Mouse (Mus musculus): ENCODE data around the gene Trp73. TPM values are rescaled to one million over a fixed set of nuclear protein-coding genes. Genes with fewer than 3 reads are reported as not detected.

Trp73 gene
- total RNA-seq (2021), result under 1 TPM; 0.48 to 0.95 TPM
- long read RNA-seq, experiment 1, result 0 reads
- long read RNA-seq, experiment 2, result 0 reads

DNA sequence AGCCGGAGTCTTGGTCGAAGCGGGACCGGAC is at the start of gene Trp73:
Trp73 (minus strand) TSS at position 27 of the 31 bp plus-strand sequence.
- intact Hi-C loops (cut with DNase I), result no loop called here
- DNase-seq (ENCODE audit: low spot score in 2 of 2), result no peak

DNA sequence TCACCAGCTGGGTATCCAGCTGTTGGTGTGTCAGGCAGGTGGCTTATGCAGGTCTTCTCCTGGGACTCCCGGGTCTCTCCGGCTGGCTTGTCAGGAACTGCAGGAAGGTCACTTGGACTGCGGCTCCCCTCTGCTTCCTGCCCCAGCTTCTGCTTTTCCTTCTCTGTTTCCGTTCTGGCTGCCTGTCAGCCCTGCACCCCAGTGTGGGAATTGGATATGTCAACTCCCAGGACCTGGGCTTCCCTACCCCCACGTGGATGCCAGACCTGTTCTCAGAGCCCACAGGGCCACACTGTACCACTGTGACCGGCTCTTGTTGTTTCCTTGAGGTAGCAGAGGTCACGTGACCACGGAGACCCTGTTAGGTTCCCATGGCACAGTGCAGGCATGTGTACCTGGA is 48.9 kb upstream of the Trp73 start:
- DNase-seq (ENCODE audit: low spot score in 2 of 2), result no peak
- intact Hi-C loops (cut with DNase I), result no loop called here

DNA sequence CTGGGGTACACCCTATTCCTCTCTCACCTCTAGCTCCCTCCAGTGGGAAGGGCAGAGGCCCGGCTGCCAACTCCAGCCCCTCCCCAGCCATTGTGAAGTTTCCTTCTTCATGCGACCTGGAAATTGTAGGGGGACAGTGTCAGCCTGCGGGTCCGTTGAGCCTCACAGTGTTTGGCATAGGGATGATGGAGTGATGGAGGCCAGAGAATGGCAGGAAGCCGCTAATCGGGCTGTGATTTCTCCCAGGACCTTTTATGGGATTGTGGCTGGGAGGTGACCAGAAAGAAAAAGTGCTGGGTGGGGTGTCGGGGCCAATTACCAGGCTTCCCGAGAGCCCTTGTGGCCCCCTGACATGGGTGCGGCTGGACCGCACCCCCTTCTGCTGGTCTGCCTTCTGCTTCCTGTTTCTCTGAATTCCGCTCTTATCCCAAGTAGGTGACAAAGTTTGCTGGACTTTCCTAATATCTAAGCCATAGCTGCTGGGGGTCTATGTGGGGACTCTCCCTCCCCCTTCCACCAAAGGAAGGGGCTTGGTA is 46.1 kb upstream of the Trp73 start:
- intact Hi-C loops (cut with DNase I), result no loop called here
- no peak for DNase-seq (ENCODE audit: low spot score in 2 of 2)

DNA sequence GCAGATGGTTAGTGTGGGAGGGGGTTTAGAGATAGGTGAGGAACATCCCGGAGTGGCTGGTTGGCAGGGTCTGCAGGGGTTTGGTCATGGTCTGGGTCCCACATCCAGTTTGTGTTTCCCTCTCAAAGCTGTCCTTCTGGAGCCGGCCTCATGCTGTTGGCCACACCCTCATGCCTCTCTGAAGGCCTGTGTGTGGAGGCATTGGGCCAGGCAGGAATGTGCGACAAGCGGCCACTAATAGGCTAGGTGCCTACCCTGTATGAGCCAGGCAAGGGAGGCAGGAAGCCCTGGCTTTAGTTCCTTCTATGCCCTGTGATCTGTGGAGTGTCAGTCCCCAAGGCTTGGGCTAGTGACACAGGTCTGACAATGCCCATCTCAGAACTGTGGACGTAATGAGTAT is 45.0 kb upstream of the Trp73 start:
- intact Hi-C loops (cut with DNase I), result no loop called here
- no peak for DNase-seq (ENCODE audit: low spot score in 2 of 2)

DNA sequence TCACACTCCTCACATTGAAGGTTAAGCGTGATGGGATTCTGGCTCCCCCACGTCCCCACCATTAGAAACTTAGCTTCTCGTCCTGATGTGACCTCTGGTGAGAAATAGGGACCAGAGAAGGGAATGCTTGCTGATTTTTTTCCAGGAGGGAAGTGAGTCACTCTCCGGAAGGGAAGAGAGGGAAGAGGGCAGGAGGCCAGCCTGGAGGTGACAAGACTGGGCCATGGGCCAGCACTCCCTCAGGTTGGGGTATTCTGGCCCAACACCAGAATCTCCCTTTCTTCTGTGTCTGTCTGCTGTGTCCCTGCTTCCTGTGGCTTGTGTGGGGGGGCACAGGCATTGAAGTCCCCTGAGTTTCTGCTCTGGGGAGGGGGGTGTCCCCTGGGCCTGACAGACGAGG is 43.6 kb upstream of the Trp73 start:
- no peak for DNase-seq (ENCODE audit: low spot score in 2 of 2)
- intact Hi-C loops (cut with DNase I), result no loop called here

DNA sequence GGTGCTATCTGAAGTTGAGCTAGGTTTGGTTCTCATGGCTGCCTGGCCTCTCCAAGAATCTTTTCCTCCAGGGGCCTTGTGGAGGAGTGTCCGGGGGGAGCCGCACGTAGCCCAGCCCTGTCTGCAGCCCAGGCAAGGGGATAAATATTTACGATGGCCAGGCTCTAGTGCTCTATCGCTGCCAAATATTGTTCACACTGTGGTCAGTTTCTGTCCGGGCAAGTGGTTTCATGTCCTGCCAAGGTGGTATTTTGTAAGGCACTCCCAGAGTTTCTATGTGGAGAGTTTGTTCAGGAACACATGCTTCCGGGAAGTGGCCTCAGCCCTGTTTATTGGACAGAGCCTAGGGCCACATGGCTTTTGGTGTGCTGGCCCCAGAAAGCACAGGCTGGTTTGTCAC is 41.0 kb upstream of the Trp73 start:
- intact Hi-C loops (cut with DNase I), result no loop called here
- DNase-seq (ENCODE audit: low spot score in 2 of 2), result no peak

DNA sequence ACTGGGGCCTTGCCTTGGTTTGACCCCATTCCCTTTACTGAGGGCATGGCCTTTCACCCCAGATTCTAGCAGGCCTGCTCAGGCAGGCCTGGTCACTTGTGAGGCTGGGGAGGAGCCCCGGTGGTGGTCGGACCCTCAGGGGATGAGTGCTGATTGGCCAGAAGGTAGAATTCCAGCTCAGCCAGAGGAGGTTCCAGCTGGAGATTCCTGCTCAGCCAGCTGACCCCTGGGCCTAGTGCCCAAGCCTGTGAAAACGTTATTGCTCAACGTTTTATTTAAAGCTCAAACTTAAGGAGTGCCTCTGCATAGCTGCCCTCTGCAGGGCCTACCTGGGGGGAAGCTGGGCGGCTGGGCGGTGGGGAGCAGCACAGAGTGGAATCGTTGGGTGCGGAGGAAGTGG is 37.2 kb upstream of the Trp73 start:
- DNase-seq (ENCODE audit: low spot score in 2 of 2), result no peak
- intact Hi-C loops (cut with DNase I), result no loop called here

DNA sequence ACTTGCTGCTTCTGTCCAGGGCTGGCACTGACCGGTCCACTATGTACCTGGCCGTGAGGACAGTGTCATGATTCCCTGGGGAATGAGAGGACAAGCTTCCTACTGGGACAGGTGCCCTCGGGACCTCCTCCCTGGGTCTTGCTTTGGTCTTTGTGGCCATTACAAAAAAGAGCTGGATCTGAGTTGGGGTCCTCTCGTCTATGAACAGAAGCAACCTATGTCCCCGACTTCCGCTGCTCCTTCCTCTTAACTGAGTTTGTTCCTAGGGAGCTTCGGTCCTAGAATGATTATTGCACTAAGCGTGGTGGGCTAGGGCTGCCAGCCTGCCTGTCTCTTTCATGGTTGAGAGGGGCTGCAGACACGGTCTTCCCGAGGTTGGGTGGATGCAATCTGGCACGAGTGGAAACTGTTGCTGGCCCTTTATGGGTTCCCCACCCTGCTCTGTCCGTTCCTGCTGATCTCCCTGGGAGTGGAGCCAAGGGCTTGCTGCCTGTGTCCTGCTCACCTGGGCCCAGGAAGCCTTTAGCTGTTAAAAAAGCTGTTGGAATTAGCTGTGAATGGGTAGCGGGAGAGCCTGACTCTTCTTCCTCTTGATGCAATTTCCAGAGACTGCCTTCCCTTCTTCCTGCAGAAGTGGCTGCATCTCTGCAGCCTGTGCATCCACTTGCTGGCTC is 32.1 kb upstream of the Trp73 start:
- intact Hi-C loops (cut with DNase I), result no loop called here
- DNase-seq (ENCODE audit: low spot score in 2 of 2), result no peak

DNA sequence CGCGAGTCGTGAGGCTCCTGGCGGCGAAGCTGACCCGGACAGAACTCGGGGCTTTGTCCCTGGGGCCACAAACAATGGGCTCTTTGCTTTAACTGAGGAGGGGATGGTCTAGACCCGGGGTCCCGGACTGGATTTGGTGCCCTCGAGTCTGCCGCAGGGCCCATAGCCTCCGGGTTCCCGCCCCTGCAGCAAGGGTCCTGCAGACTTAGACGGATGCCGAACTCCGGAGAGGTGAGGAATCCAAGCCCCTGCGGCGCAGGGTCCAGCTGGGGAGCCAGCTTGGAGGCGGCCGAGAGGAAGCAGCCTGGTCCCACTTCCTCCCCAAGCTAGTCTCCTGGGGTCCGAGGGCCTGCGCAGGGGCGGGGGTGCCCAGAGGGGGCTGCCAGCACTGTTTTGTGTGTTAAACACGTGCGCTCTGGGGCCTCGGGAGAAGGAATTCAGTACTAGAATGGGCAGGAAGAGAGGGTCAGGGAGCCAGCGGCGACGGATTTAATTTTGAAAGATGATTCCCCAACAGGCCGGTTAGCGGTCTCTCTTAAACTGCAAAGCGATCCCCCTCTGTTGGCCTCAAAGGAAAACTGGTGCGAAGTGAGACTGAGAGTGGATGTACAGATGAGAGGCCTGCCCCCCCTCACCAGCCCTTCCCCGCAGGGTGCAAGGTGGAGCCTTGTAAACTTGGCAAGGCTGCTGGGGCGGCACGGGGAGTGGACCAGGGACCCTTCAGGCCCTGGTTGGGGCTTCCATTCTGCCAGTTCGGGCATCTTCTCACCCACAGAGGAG is 31.3 kb upstream of the Trp73 start:
- intact Hi-C loops (cut with DNase I), result no loop called here
- DNase-seq (ENCODE audit: low spot score in 2 of 2), result no peak

DNA sequence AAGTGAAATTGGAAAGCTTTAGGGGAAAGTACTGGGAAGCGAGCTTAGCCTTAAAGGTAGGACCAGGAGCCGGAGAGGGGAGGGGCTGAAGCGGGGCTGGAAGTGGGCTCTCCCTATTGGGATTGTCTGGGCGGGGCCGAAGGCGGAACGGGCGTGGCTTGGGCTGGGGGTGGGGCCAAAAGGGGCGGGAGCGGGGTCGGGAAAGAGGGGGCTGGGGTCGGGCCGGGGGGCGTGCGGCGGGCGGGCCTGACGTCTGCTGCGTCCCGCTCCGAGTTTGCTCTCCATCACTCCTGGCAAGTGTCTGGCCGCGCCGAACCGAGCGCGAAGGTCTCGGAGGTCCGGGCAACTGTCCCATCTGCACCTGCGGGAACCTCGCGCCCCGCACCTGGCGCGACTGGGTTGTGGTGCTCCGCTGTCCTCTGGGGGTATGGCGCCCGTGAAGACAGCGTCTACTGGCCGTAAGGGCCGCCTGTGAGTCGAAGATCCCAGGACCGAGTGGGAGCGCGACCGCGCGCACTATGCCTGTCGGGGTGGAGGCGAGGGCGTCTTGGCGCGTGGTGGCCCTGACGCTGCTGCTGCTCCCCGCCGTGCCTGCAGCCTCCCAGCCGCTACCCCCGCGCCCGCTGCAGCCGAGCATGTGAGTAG is 30.6 kb upstream of the Trp73 start, which contains the start of gene Megf6:
Megf6 (plus strand) TSS at position 225 of the 645 bp plus-strand sequence.
- intact Hi-C loops (cut with DNase I), result no loop called here
- no peak for DNase-seq (ENCODE audit: low spot score in 2 of 2)

DNA sequence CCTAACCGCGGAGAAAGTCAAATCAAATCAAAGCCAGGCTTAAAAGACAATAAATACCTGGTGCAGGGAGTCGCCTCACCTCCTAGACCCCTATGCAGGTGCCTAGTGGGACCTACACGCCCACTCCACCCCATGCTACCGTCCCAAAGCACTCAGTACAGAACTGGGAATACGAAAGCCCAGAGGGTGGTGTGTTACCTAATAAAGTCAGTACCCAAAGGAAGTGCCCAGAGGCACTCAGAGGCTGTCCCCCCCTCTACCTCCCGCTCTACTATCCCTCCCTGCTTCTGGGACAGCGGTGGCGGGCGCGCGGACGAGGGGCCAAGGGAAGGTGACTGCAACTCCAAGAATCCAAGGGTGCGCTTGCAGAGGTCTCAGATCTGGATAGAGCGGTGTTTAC is 30.0 kb upstream of the Trp73 start:
- intact Hi-C loops (cut with DNase I), result no loop called here
- DNase-seq (ENCODE audit: low spot score in 2 of 2), result no peak

DNA sequence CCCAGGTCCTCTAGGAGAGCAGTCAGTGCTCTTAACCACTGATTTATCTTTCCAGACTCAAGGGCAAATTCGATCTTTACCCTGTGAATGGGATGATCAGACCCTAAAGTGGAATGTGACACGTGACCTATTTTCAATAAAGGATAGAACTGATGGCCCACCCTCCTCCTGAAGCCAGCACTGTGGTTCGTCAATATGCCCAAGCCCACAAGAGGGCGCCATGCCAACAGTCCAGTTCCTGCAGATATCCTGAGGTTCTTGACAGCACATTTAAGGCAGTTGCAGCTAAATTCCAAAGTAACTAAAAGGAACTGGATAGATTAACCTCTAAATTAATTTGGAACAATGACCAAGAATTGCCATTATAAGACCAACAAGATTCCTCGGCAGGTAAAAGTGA is 27.0 kb upstream of the Trp73 start:
- intact Hi-C loops (cut with DNase I), result loop anchor here (2.0 to 10.0 kb wide), 3 partner anchors 40 to 658 kb away; no protein-coding TSS in a partner anchor
- peak in 1 of 2 experiments; percentile 60 for DNase-seq (ENCODE audit: low spot score in 2 of 2)

DNA sequence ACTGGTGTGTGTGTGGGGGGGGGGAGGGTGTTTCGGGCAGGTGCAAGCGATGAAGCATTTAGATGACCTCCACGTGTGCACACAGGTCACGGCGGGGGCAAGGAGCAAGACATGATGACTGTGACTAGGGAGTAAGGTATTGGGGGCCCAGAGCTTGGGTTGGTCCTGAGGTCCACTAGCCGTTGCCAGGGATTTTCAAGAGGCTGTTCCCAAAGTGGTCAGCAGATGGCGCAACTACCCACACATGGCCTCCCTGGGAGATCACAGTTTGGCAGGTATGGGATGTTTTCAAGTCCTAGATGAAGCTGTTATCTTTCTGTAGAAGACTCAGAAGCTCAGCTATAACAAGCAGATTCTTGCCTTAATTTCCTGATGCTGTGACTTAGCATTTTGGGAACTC is 23.3 kb upstream of the Trp73 start:
- peak; percentile 67 to 79 for DNase-seq (ENCODE audit: low spot score in 2 of 2)
- intact Hi-C loops (cut with DNase I), result loop anchor here (5.0 to 10.0 kb wide), 3 partner anchors 112 to 662 kb away; partner anchors contain the start of gene Arhgef16

DNA sequence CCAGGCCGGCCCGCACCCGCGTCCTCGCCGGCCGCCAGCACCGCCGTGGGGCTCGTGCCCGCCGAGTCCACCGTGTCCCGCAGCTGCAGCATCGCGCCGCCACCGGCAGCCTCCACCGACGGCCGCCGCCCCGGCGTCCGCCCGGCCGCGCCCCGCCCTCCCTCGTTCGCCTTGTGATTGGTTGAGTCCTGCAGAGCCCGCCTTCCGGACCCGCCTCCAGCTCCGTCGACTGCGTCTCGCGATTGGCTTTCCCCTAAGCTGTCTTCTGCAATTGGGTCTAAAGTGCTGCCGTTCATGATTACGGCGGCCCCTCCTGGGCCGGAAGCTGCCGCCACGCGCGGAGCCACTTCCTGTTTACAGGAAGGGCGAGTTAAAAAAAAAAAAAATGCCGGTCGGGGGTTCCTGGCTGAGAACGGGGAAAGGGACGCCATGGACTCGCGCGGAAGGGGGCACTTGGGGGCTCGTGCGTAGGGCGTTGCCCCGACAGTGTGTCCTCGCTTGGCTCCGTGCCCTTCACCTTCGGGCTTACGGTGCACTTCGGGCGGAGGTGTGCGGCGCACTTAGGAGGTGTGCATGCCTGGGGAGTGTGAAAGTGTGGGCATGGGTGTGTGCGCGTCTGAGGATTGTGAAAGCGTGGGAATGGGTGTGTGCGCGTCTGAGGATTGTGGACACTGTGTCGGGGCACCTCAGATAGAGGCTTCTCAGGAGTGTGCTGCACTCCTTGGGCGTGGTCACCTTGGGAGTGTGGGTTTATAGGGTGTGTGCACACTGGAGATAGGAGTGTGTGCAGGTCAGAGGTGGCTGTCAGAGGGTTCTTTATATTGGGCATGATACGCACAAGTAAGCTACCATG is 20.8 kb upstream of the Trp73 start, which contains the start of gene Tprgl:
Tprgl (minus strand) TSS at position 129 of the 853 bp plus-strand sequence.
- DNase-seq (ENCODE audit: low spot score in 2 of 2), result peak; percentile 97
- intact Hi-C loops (cut with DNase I), result loop anchor here (5.0 to 10.0 kb wide), 3 partner anchors 114 to 664 kb away; partner anchors contain the start of gene Arhgef16

DNA sequence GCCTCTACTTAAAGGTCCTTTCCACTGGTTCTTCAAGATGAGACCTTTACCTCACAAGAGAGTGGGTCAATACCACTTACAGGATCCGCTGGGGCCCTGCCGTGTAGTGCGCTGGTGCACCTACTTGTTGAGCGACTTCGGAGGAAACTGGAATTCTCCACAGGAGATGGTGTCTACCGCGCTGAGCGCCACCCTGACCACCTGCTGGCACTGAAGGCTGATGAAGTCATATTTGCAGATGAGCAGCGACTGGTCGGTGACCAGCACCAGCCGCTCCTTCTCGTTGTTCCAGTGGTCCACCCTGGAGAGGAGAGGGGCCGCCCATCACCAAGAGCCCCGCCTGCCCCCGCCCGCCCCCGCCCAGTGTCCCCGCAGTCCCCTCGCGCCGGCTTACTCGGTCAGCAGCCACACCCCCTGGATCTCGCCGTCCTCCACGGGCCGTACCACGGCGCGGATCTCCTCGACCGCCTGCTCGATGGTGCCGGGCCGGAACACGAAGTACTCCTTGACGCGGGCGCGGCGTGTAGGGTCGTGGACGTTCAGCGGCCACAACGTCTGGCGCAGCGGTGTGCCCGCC is 20.0 kb upstream of the Trp73 start:
- intact Hi-C loops (cut with DNase I), result loop anchor here (5.0 to 10.0 kb wide), 5 partner anchors 93 to 665 kb away; partner anchors contain the start of gene Arhgef16
- DNase-seq (ENCODE audit: low spot score in 2 of 2), result peak in 1 of 2 experiments; percentile 34

DNA sequence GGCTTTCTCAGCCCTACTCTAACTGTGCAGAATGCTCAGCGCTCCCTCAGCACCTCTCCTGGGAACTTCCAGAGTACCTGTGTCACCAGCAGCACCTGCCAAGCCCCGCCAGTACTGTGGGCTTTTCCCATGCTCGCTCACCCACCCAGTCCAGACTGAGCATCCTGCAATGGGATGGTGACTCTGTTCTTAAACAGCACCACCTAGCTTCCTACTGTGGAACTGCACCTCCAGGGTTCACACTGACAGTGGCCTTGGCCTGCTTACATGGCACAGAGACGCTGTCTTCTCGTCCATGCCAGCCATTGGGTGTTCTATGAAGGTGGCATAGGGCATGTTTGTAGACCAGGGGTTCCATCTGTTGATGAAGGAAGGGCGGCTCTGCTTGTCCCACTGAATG is 19.0 kb upstream of the Trp73 start:
- peak; percentile 86 to 91 for DNase-seq (ENCODE audit: low spot score in 2 of 2)
- intact Hi-C loops (cut with DNase I), result loop anchor here (5.0 kb wide), 2 partner anchors 92 to 137 kb away; no protein-coding TSS in a partner anchor

DNA sequence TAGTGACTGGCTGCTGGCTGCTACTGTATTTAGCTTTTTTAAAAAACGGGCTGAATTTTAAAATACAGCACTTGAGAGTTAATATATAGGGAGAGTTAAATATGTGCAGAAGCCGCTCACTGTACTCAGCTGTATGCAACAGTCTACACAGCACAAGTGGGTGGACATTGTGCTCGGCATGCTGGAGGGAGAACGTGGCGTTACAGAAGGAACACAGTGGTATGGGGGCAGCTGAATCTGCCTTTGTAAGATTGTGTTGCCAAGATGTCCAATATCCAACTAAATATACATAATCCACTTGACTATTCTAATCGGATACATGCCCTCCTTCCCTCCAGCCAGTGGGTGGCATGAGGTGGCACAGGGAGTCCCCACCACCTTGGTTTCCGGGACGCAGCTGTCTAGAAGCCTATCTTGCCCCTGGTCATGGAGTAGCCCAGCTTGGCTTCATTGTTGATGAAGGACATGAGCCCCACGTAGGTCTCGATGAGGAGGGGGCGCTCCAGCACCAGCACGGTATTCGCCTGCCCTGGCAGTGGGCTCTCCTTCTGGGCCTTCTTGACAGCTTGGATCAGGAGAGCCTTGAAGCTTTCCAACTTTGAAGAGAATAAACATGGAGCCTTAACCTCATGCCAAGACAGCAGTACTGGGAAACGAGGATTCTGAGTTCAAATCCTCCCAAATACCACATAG is 18.1 kb upstream of the Trp73 start:
- DNase-seq (ENCODE audit: low spot score in 2 of 2), result peak in 1 of 2 experiments; percentile 67
- intact Hi-C loops (cut with DNase I), result loop anchor here (5.0 kb wide), 2 partner anchors 91 to 136 kb away; no protein-coding TSS in a partner anchor

DNA sequence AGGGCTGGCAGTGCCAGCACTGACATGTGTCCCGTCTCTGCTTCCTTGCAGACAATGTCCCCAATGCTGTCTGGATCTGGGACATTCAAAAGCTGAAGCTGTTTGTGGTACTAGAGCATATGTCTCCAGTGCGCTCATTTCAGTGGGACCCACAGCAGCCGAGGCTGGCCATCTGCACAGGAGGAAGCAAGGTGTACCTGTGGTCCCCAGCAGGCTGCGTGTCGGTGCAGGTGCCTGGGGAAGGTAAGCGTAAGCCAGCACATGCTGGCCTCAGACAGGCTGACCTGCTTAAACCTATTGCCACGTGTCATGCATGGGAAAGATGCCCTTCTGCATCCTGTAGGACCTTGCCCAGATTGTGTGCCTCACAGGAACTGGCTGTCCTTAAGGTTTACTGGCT is 16.0 kb upstream of the Trp73 start:
- intact Hi-C loops (cut with DNase I), result loop anchor here (5.0 kb wide), 2 partner anchors 89 to 134 kb away; no protein-coding TSS in a partner anchor
- no peak for DNase-seq (ENCODE audit: low spot score in 2 of 2)

Measured in left cerebral cortex, postnatal 14 days (tissue).